Mouse (Mus musculus) embryonic facial prominence, embryonic 15.5 days (tissue): ENCODE data around the gene Fam53b. TPM values are rescaled to one million over a fixed set of nuclear protein-coding genes. Genes with fewer than 3 reads are reported as not detected.

Experiments used
- ATAC-seq: fragments of 200-750 bp; cut with Nextera tagmentation; 2 replicates; pipeline ENCODE4 v1.8.0; 2017; ENCODE audit warnings: low read depth, moderate TSS enrichment; ENCODE audit not compliant: insufficient number of reproducible peaks, low FRiP score, low TSS enrichment
- H3K27ac ChIP-seq: fragments of 300-500 bp; sonication (generic); replicated peaks from 2 replicates; pipeline ENCODE4 v1.5.1; 2015; ENCODE audit warnings: mild to moderate bottlenecking, inconsistent platforms
- H3K27me3 ChIP-seq: fragments of 300-500 bp; sonication (generic); 2 replicates; pipeline ENCODE4 v1.6.1; 2015; ENCODE audit warnings: inconsistent platforms
- H3K36me3 ChIP-seq: fragments of 300-500 bp; sonication (generic); 2 replicates; pipeline ENCODE4 v1.6.1; 2015; ENCODE audit warnings: mild to moderate bottlenecking, inconsistent platforms
- H3K4me1 ChIP-seq: fragments of 300-500 bp; sonication (generic); 2 replicates; pipeline ENCODE4 v1.6.1; 2015; ENCODE audit warnings: inconsistent platforms
- H3K4me2 ChIP-seq: fragments of 300-500 bp; sonication (generic); replicated peaks from 2 replicates; pipeline ENCODE4 v1.6.1; 2015; ENCODE audit warnings: mild to moderate bottlenecking, inconsistent platforms
- H3K4me3 ChIP-seq: fragments of 300-500 bp; sonication (generic); replicated peaks from 2 replicates; pipeline ENCODE4 v1.5.1; 2015; ENCODE audit warnings: mild to moderate bottlenecking, inconsistent platforms
- H3K9ac ChIP-seq: fragments of 300-500 bp; sonication (generic); 2 replicates; pipeline ENCODE4 v1.6.1; 2015; ENCODE audit warnings: inconsistent platforms
- H3K9me3 ChIP-seq: fragments of 300-500 bp; sonication (generic); replicated peaks from 2 replicates; pipeline ENCODE4 v1.6.1; 2016; ENCODE audit warnings: inconsistent platforms
- WGBS: fragments of 180-500 bp; shearing (Covaris S2); methylation state at CpG from one replicate; pipeline ENCODE4 v1.1.7; 2015; 5-methylcytosine and 5-hydroxymethylcytosine counted together
- polyA plus RNA-seq: library from polyadenylated mRNA; unstranded; fragments of >200 nt; fragmentation: Nextera tagmentation; extraction: Ambion mirVana; gene quantifications from 2 replicates; pipeline ENCODE4 v1.2.1, GENCODE M21; 2015

Fam53b gene
- polyA plus RNA-seq, 1 experiment from 2014 or later, result 22.5 TPM

DNA sequence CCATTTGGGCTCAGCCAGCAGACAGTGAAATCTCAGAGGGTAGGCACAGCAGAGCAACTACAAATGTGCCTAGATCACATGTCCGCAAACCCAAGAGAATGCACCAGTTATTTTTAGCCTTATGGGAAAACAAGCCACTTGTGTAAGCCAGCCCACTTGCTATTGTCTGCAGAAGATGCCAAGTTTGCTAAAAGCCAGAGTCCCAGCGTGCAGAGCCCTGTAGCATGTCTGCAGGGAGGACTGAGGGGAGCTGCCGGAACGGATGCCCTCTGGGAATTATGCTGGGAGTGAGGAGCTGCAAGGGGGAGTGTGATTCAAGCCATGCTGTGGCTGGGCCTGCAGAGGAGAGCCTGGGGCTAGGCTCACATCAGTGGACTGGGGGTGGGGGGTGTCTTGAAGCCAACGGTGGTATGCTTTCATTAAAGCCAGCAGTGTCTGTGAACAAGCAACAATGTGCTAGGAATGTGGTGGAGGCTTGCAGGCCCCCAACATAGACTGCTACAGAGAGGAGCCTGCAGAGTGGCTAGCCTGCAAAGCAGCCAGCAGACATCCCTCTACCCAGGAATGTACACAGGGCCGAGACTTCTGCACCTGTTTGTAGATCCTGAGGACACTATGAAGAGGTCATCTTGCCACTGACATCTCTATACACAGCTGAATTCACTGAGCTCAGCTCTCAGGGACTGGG is 99.3 kb downstream of the Fam53b start:
- Histone ChIP-seq H3K27ac (peak overlapping the region; percentile 86), H3K4me1 (peaks cover 53% of the 10 kb centered on the region), H3K4me2 (no peak overlapping the region), H3K4me3 (no peak overlapping the region), H3K27me3 (no peaks in the 10 kb centered on the region), H3K9ac (no peak overlapping the region), H3K9me3 (no peaks in the 10 kb centered on the region), H3K36me3 (0 out of 2 replicates have a peak, but pooled peaks cover 2% of the 10 kb centered on the region)
- 11% methylated on average over 6 of the region's 6 CpGs for WGBS
- peak; percentile 77 for ATAC-seq

DNA sequence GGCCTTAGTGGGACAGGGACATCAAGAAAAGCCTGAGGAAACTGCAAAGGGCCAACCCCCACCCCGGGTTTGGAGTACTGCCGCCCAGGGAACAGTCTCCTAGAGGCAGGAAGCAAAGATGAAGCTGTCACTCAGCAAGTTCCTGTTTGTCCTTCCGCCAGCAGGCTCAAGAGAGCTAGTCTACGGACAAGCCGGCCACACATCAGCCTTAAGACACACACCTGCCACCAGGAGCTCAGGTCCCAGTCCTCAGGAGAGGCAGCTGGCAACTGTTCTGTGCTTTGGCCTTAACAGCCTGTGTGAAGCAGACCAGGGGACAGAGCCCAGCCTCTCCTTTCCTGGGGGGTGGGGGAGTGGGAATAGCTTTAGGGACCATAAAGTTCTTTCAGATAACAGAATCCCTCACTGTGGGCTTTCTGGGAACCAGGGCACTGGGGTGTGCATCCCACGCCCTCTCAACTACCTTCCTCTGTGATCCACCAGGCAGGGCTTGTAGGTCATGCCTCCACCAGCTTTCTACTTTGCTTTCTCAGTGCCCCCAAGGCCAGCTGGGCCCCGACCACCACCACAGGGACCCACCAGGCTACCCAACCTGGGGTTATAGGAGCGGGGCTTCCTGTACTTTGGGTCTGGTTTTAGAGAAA is 100.1 kb downstream of the Fam53b start:
- H3K4me3 ChIP-seq, result no peak overlapping the region
- 63% methylated on average over 8 of the region's 8 CpGs for WGBS
- no peak for ATAC-seq

DNA sequence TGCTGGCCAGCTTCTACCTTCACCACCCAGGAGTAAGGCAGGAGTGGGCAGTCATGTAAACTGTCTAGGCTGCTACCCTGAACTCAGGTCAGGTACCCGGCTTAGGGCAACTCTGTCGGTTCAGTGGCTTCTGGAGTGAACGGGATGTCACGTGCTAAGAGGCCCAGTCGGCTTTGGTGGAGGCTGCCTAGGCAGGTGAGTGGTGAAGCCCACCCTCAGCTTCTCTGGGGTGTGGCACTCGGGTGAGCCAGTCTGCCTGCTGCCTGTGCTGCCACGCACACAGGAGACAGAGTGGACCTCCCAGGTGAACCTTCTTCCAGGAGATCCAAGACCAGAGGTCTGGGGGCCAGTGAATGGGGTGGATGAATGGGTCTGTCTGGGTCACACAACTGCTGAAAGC is 100.7 kb downstream of the Fam53b start:
- no peak overlapping the region for H3K4me3 ChIP-seq
- ATAC-seq, result no peak
- no peak overlapping the region for H3K9ac ChIP-seq
- H3K4me1 ChIP-seq, result peaks cover 46% of the 10 kb centered on the region
- 0 out of 2 replicates have a peak, but pooled peaks cover 2% of the 10 kb centered on the region for H3K36me3 ChIP-seq
- 0 out of 2 replicates have a peak overlapping the region, but pooled peaks have one; percentile 17 for H3K27ac ChIP-seq
- H3K4me2 ChIP-seq, result no peak overlapping the region
- H3K27me3 ChIP-seq, result no peaks in the 10 kb centered on the region
- H3K9me3 ChIP-seq, result no peaks in the 10 kb centered on the region
- WGBS, result 73% methylated on average over 7 of the region's 7 CpGs

More for the DNA sequence above, 100.1 kb downstream of the Fam53b start:
- 0 out of 2 replicates have a peak, but pooled peaks cover 2% of the 10 kb centered on the region for H3K36me3 ChIP-seq
- no peaks in the 10 kb centered on the region for H3K9me3 ChIP-seq
- H3K4me2 ChIP-seq, result no peak overlapping the region
- no peaks in the 10 kb centered on the region for H3K27me3 ChIP-seq
- H3K4me1 ChIP-seq, result peaks cover 48% of the 10 kb centered on the region
- no peak overlapping the region for H3K9ac ChIP-seq
- peak overlapping the region; percentile 86 for H3K27ac ChIP-seq

DNA sequence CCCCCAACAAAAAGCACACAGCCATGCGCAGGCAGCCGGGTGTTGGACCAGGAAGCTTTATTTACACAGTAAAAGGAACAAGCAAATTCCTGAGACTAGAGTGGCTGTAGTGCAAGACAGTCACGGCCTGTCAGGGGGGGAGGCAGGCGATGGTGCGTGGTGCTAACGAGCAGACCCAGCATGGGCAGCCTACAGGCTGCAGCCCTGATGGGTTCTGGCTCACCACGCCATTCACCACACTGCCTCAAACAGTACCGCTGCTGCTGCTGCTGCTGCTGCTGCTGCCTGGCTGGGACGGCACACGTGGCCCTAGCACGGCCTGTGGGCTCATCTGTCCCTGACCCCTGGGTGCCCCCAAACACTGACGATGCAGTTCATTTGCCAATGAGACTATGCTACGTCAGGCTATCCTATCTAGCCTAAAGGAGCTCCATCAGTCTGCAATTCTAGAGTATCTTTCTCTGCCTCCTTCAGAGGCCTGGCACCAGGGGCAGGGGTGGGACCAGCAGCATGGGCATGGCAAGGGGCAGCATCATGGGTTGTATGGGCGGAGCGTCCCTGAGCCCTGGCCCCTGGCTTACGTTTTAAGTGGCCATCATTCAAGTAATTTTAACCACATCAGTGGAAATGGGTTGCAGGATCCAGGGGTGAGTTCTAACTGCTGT is 101.5 kb downstream of the Fam53b start:
- H3K4me3 ChIP-seq, result no peak overlapping the region
- no peak overlapping the region for H3K9ac ChIP-seq
- H3K4me2 ChIP-seq, result no peak overlapping the region
- peaks cover 47% of the 10 kb centered on the region for H3K4me1 ChIP-seq
- no peaks in the 10 kb centered on the region for H3K27me3 ChIP-seq
- H3K36me3 ChIP-seq, result 0 out of 2 replicates have a peak, but pooled peaks cover 2% of the 10 kb centered on the region
- H3K27ac ChIP-seq, result no peak overlapping the region
- 47% methylated on average over 16 of the region's 16 CpGs for WGBS
- H3K9me3 ChIP-seq, result no peaks in the 10 kb centered on the region
- ATAC-seq, result no peak

DNA sequence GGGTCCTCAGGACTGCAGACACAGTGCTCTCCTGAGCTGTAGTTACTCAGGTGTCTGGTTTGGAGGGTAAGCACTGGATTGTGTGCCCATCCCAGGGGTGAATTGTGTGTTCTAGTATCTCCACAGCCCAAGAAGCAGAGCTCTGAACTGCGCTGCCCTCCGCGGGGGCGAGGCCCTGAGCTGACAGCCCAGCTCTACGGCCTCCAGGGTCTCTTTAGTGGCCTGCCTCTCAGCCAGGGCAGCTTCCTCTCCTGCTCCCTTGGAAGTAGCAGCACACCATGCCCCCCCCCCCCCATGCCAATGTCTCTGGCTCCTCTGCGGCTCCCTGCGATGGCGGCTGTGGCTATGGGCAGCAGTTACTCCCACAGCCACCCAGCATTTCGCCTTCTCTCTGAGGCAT is 102.1 kb downstream of the Fam53b start:
- no peak overlapping the region for H3K4me2 ChIP-seq
- no peaks in the 10 kb centered on the region for H3K9me3 ChIP-seq
- no peaks in the 10 kb centered on the region for H3K27me3 ChIP-seq
- ATAC-seq, result no peak
- 0 out of 2 replicates have a peak, but pooled peaks cover 2% of the 10 kb centered on the region for H3K36me3 ChIP-seq
- no peak overlapping the region for H3K27ac ChIP-seq
- WGBS, result 86% methylated on average over 9 of the region's 9 CpGs
- peaks cover 47% of the 10 kb centered on the region for H3K4me1 ChIP-seq
- H3K4me3 ChIP-seq, result no peak overlapping the region
- no peak overlapping the region for H3K9ac ChIP-seq

DNA sequence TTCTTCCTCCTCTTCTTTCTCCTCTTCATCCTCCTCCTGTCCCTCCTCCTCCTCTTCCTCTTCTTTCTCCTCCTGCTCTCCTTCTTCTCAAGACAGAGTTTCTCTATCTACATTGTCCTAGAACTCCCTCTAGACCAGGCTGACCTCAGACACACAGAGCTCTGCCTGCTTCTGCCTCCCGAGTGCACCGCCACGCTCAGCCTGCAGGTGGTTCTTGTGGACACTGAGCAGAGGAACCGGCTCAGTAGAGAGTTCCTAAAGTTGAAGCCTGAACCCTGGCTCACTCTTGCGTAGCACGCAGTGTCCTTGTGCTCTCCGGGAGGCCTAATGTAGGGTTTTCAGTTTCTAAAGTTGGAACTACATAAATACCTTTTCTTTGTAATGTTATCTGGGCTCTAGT is 108.6 kb downstream of the Fam53b start:
- Histone ChIP-seq H3K9ac (no peak overlapping the region), H3K9me3 (no peaks in the 10 kb centered on the region), H3K27me3 (no peaks in the 10 kb centered on the region), H3K4me2 (no peak overlapping the region), H3K4me3 (no peak overlapping the region), H3K4me1 (peaks cover 9% of the 10 kb centered on the region), H3K27ac (no peak overlapping the region), H3K36me3 (no peaks in the 10 kb centered on the region)
- 91% methylated on average over 7 of the region's 7 CpGs for WGBS
- ATAC-seq, result no peak

DNA sequence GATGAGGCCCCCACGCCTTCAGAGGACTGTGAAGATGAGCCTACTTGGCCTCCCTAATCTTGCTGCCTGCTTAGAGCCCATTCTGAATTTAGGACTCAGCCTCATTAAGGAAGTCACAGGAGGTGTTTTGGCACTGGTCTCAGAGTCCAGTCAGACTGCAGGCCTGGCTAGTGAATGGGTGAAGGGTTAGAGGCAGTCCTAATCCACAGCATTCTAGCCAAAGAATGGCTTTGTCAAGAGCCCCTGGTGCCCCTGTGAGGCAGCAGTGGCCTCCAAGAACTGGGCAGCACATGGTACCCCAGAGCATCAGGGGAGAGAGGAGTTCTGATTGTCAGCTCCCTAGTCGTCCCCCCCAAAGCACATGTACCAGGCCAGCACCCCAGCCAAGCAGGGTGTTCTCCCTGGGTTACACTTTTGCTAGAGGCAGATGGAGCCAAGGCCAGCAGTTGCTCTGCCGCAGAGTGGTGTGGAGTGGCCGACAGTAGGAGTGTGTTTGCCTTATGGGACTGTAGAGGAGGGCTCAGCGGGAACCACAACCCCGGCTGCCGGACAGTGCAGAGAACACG is 109.3 kb downstream of the Fam53b start:
- 88% methylated on average over 8 of the region's 8 CpGs for WGBS

DNA sequence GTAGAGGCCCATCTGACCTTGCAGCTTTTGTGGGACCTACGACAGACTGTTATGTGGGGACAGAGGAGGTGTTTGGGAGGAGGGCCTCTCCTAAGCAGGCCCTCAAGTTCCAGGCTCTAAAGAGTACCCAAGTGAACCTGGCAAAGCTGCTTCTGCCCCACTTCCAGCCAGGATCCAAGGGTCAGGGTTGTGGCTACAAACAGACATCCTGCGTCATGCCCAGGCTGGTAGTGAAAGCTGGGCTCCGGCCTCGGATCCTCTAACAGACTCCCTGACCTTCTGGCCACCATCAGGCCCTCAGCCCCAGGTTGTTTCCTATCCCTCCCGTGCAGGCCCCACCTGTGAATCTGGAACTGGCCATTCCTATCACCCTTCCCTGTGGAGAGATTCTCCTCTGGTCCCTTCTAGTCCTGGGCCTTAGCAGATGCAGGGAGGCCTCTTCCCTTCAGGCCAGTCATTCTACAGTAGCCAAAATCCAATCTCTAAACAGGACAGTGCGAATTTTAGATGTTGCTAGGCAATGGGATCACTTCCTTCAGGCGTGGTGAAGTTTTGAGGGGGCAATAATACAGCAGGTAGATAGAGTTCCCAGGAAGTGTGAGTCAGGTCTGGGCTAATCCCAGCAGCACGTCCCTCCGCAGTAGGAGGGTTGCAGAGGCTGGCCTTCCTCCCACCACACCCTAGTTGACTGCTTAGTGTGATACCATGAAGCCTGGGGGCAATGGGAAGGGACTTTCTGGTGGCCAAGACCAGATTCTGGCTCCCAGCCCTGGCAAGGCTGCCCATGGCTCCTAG is 110.0 kb downstream of the Fam53b start:
- Histone ChIP-seq H3K27ac (no peak overlapping the region), H3K4me1 (peaks cover 23% of the 10 kb centered on the region), H3K9me3 (no peaks in the 10 kb centered on the region), H3K9ac (no peak overlapping the region), H3K4me3 (no peak overlapping the region), H3K27me3 (no peaks in the 10 kb centered on the region), H3K4me2 (no peak overlapping the region), H3K36me3 (no peaks in the 10 kb centered on the region)
- 80% methylated on average over 9 of the region's 9 CpGs for WGBS
- ATAC-seq, result no peak

More for the DNA sequence above, 109.3 kb downstream of the Fam53b start:
- H3K4me1 ChIP-seq, result peaks cover 17% of the 10 kb centered on the region
- no peak overlapping the region for H3K27ac ChIP-seq
- no peak overlapping the region for H3K4me3 ChIP-seq
- H3K36me3 ChIP-seq, result no peaks in the 10 kb centered on the region
- no peak overlapping the region for H3K4me2 ChIP-seq
- H3K27me3 ChIP-seq, result no peaks in the 10 kb centered on the region
- no peak for ATAC-seq
- no peaks in the 10 kb centered on the region for H3K9me3 ChIP-seq
- H3K9ac ChIP-seq, result no peak overlapping the region

DNA sequence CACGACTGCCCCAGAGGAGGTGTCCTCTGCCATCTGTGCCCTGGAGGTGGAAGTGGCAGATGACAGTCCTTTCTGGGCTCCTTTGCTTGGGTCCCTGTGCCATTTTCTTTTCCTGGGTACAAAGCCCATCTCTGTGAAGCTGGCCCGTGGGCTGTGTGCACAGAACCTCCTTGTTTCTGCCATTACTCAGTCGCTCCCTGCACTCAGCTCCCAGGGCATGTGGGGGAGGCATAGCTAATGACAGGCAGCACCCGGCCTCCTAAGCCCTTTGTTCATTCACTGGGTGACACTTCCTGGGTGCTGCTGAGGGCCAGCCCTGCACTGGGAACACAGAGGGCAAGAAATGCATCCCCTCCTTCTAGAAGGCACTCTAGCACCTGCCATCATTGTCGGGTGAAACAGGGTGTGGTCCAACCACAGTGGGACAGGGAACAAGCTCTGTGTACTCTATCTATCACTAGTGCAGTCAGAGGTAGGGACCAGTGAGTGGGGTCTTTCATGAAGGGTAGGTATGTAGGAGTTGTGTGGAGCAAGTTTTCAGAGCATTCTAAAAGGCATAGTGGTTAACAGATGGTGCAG is 111.1 kb downstream of the Fam53b start:
- H3K9me3 ChIP-seq, result no peaks in the 10 kb centered on the region
- H3K4me2 ChIP-seq, result no peak overlapping the region
- H3K4me3 ChIP-seq, result no peak overlapping the region
- H3K9ac ChIP-seq, result no peak overlapping the region
- no peaks in the 10 kb centered on the region for H3K36me3 ChIP-seq
- H3K4me1 ChIP-seq, result peaks cover 21% of the 10 kb centered on the region
- 70% methylated on average over 5 of the region's 5 CpGs for WGBS
- no peak overlapping the region for H3K27ac ChIP-seq
- ATAC-seq, result no peak
- no peaks in the 10 kb centered on the region for H3K27me3 ChIP-seq

DNA sequence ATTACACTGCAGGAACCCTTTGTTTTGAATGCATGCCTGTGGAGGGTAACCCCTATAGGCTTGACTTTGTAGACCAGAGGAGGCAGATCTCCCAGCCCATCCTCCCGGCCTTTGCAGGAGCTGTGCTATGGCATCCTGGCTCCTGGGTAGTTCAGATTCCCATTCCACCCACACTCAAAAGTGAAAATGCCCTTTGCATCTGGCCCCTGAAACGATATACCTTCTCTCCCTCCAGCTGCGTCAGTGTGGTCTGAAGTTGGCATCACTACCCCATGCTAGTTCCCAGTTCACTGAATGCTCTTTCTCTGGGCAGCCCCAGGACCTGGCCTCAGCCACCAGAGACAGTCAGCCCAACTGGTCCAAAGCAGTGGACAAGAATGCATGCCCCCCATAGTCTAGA is 111.7 kb downstream of the Fam53b start:
- no peak overlapping the region for H3K27ac ChIP-seq
- H3K4me1 ChIP-seq, result peaks cover 19% of the 10 kb centered on the region
- no peak for ATAC-seq
- WGBS, result 83% methylated on average over 3 of the region's 3 CpGs
- no peak overlapping the region for H3K9ac ChIP-seq
- no peaks in the 10 kb centered on the region for H3K36me3 ChIP-seq
- H3K4me3 ChIP-seq, result no peak overlapping the region
- H3K4me2 ChIP-seq, result no peak overlapping the region
- H3K27me3 ChIP-seq, result no peaks in the 10 kb centered on the region
- no peaks in the 10 kb centered on the region for H3K9me3 ChIP-seq
